In the genomic region with DNA sequence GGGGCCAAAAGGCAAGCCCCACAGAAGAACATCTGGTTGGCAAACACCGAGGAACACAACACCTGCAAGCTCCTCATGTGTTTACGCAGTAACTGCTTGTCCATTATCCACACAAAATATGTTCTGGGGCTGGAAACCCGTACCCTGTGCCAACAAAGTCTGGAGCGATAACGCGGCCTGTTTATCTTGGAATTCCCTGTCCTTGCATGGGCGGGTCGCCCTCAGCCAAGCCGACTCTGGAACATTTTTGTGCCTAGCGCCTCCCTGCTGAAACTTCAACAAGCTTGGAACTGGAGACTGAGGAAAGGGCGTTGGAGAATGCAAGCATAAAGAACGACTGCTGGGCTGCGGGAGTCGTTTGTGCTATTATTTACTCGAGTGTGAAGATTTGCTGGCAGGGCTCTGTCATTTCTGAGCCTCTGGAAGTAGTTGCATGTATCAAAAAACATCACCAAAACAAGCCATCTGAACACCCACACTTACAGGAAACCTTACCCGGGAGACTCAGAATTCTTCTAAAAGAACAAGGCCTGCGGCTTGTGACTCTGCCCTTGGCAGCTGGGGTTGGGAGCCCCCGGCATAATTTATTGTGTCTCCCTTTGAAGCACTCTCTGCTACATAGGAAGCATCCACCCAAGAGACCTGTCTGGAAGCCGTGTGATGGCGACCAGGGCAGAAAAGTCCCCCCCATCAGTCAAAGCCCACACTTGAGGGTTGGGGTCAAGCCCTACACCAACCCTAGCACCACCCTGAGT, we compare ENCODE assay signal across 9 mouse cellular contexts.
DNase-seq lines count a peak whose midpoint lies in the region; ATAC-seq and TF ChIP-seq lines count a peak whose summit lies in the region.
"Had no signal": no experiment of that assay in that cellular context is flagged by ENCODE, and none has a peak within 500 bp of the region (broad histone marks: within the 10 kb centered on the region; RNA-seq: fewer than 3 reads in every experiment).

No protein-coding gene starts in this region.

- no peak overlapping the region for H3K9ac ChIP-seq in lung, embryonic 14.5 days
- H3K9ac ChIP-seq: liver, embryonic 15.5 days had no signal

- ATAC-seq in lung, embryonic 14.5 days (ENCODE audit: insufficient read depth) = peak; percentile 78

- peak overlapping the region; percentile 42; the same call in 1 of the 2 replicates for H3K27ac ChIP-seq in lung, embryonic 14.5 days (ENCODE audit: low read depth)
- peak overlapping the region; percentile 54 for H3K27ac ChIP-seq in testis, adult 2 months (ENCODE audit: control insufficient read depth, insufficient read depth, low read depth, low read length)
- H3K27ac ChIP-seq: liver, embryonic 15.5 days had no signal

- 31% methylated on average over 20 of the region's 20 CpGs for WGBS in lung, embryonic 14.5 days

- peak; percentile 21 for DNase-seq in embryo, embryonic 11 days
- DNase-seq in embryo, embryonic 10 days (ENCODE audit: low spot score) = no peak
- peak; percentile 59 for DNase-seq in brain, adult 2 months (ENCODE audit: low read depth, low spot score)
- peak; percentile 90 to 92 for DNase-seq in heart, adult 9 months (ENCODE audit: low spot score in 2 of 2)
- DNase-seq in kidney, postnatal 10 days = peak; percentile 59
- DNase-seq in lung, embryonic 14.5 days = peak; percentile 77
- no peak for DNase-seq in B cell, adult 2 months

- TF ChIP-seq POLR2A in testis, adult 2 months (IDR thresholded peaks at IDR 0.05; ENCODE audit: control insufficient read depth, low read depth, low read length) = no peak

- no peaks in the 10 kb centered on the region for H3K9me3 ChIP-seq in lung, embryonic 14.5 days (ENCODE audit: low read depth, low read length)
- H3K9me3 ChIP-seq: liver, embryonic 15.5 days had no signal

- no peaks in the 10 kb centered on the region for H3K27me3 ChIP-seq in lung, embryonic 14.5 days (ENCODE audit: insufficient read depth, low read length)
- H3K27me3 ChIP-seq in testis, adult 2 months (ENCODE audit: control insufficient read depth, insufficient read depth, low read length) = no peaks in the 10 kb centered on the region
- H3K27me3 ChIP-seq: liver, embryonic 15.5 days had no signal

- peak overlapping the region; percentile 31; the same call in 1 of the 2 replicates for H3K4me2 ChIP-seq in lung, embryonic 14.5 days
- H3K4me2 ChIP-seq: liver, embryonic 15.5 days had no signal

- no peaks in the 10 kb centered on the region for H3K36me3 ChIP-seq in lung, embryonic 14.5 days (ENCODE audit: insufficient read depth)
- no peaks in the 10 kb centered on the region for H3K36me3 ChIP-seq in testis, adult 2 months (ENCODE audit: control insufficient read depth, insufficient read depth, low read length)
- H3K36me3 ChIP-seq: liver, embryonic 15.5 days had no signal

- no peak overlapping the region for H3K4me3 ChIP-seq in lung, embryonic 14.5 days (ENCODE audit: low read depth, low read length)
- H3K4me3 ChIP-seq in testis, adult 2 months (ENCODE audit: control insufficient read depth, low read depth, low read length) = no peak overlapping the region
- H3K4me3 ChIP-seq: liver, embryonic 15.5 days had no signal

- peak; percentile 31 for TF ChIP-seq CTCF in lung, embryonic 14.5 days (IDR thresholded peaks at IDR 0.05; ENCODE audit: low read depth)
- TF ChIP-seq CTCF in testis, adult 2 months (IDR thresholded peaks at IDR 0.05; ENCODE audit: control insufficient read depth, insufficient read depth, insufficient replicate concordance, low read depth, low read length) = no peak

- H3K4me1 ChIP-seq in lung, embryonic 14.5 days (ENCODE audit: insufficient read depth) = peaks cover 8% of the 10 kb centered on the region
- H3K4me1 ChIP-seq in testis, adult 2 months (ENCODE audit: control insufficient read depth, insufficient read depth, low read length) = peaks cover 12% of the 10 kb centered on the region
- H3K4me1 ChIP-seq: liver, embryonic 15.5 days had no signal

Comparison
In these comparisons a context has a peak if more than half of its experiments do, and no peak if none do; other contexts are left out.
1. DNase-seq: peak in embryo, embryonic 11 days (single experiment), brain, adult 2 months (single experiment), heart, adult 9 months (2 of 2), kidney, postnatal 10 days (single experiment) and lung, embryonic 14.5 days (single experiment); none in embryo, embryonic 10 days (single experiment) and B cell, adult 2 months (0 of 2).